Mouse (Mus musculus): ENCODE results near the gene Slit3. TPM values are rescaled to one million over a fixed set of nuclear protein-coding genes. Genes with fewer than 3 reads are reported as not detected.

Slit3 gene
- total and polyA plus RNA-seq, 2 experiments, result 0.09 to 0.12 TPM

DNA sequence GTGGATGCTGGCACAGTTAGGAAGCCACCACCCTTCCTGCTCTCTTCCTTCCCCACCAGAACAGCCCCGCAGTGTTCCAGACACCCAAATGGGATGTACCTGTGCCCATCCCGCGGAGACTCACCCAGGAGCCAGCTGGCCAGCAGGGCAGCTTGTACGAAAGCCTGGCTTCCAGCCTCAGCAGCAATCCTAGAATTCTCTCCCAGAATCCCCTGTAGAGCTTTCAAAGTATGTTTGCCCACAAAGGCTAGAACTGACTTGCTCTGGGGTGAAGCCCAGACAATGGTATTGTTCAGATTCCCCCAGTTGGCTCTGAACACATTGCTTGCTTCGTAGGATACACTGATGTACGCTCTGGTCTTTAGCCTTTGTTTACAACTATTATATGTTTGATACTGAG, 566.3 kb downstream of the Slit3 start:
- no peaks in the 10 kb centered on the region for H3K36me3 ChIP-seq (ENCODE audit: control insufficient read depth, insufficient read depth, low read length)
- H3K4me1 ChIP-seq (ENCODE audit: control insufficient read depth, insufficient read depth, low read length), result no peaks in the 10 kb centered on the region
- no peak for DNase-seq (ENCODE audit: extremely low read depth, low read depth, low spot score)
- H3K9ac ChIP-seq (ENCODE audit: low read depth, low read length), result no peak overlapping the region
- no peaks in the 10 kb centered on the region for H3K79me2 ChIP-seq (ENCODE audit: control insufficient read depth, insufficient read depth, low read length)
- H3K27me3 ChIP-seq (ENCODE audit: control insufficient read depth, insufficient read depth, low read length), result no peaks in the 10 kb centered on the region
- 85% methylated on average over 6 of the region's 6 CpGs for WGBS
- no peak overlapping the region for H3K4me3 ChIP-seq (ENCODE audit: insufficient read depth, low read depth, low read length)
- no peak for TF ChIP-seq CTCF (IDR thresholded peaks at IDR 0.05; ENCODE audit: low read depth, low read length)
- no peak for TF ChIP-seq POLR2A (IDR thresholded peaks at IDR 0.05; ENCODE audit: extremely low read depth, insufficient read depth, low read length)
- no peak overlapping the region for H3K27ac ChIP-seq (replicated peaks; ENCODE audit: insufficient read depth, low read depth, low read length)

DNA sequence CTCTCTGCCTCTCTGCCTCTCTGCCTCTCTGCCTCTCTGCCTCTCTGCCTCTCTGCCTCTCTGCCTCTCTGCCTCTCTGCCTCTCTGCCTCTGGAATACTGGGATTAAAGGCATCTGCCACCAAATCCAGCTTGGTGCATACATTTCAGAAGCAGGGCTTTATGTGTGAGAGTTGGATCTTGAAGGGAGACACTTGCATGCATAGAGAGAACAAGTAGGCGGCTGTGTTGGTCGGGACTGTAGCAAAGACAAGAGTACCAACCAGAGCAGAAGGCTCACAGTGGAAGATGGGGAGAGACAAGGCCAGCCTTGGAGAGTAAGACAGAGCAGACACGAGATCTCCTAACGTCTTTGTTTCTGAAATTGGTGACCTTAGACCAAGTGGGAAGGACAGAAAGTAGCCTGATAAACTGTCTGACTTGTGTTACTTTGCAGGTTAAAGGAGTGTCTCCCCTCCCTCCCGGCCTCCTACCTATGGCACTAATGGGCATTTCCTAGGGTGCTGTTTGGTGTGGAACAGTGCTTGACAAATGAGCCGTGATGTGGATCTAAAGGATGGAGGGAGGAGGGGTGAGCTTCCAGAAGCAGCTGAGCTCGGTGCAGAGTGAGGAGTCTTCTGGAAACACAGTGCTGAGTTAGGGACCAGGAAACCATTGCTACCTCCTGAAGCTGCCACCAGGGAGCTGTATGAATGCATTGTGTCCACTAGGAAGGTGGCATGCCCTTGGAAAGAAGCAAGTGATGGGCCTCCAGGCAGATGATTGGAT, 569.7 kb downstream of the Slit3 start:
- 81% methylated on average over 7 of the region's 7 CpGs for WGBS
- H3K27me3 ChIP-seq (ENCODE audit: control insufficient read depth, insufficient read depth, low read length), result no peaks in the 10 kb centered on the region
- no peak for TF ChIP-seq CTCF (IDR thresholded peaks at IDR 0.05; ENCODE audit: low read depth, low read length)
- no peak for TF ChIP-seq POLR2A (IDR thresholded peaks at IDR 0.05; ENCODE audit: extremely low read depth, insufficient read depth, low read length)
- H3K79me2 ChIP-seq (ENCODE audit: control insufficient read depth, insufficient read depth, low read length), result no peaks in the 10 kb centered on the region
- H3K27ac ChIP-seq (replicated peaks; ENCODE audit: insufficient read depth, low read depth, low read length), result no peak overlapping the region
- no peak overlapping the region for H3K4me3 ChIP-seq (ENCODE audit: insufficient read depth, low read depth, low read length)
- H3K4me1 ChIP-seq (ENCODE audit: control insufficient read depth, insufficient read depth, low read length), result no peaks in the 10 kb centered on the region
- no peaks in the 10 kb centered on the region for H3K36me3 ChIP-seq (ENCODE audit: control insufficient read depth, insufficient read depth, low read length)
- H3K9ac ChIP-seq (ENCODE audit: low read depth, low read length), result no peak overlapping the region
- DNase-seq (ENCODE audit: extremely low read depth, low read depth, low spot score), result no peak

DNA sequence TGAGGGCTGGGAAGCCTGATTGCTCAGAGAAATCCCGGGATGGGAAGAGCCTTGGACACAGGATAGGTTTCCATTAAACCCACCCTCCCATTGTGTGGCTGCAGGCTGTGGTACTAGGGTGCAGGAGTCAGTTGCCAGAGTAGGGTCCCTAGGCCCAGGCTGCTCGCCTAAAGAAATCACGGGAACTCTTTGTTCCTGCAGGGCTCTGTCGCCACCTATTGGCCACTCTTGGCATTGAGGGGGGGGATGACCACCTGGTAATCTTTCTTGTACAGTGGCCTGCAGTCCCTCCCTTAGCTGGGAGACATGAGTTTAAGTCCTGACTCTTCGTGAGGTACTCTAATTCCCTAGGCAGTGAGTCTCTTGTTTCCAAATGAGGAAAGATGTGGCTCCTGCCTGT, 572.1 kb downstream of the Slit3 start:
- Histone ChIP-seq H3K79me2 (ENCODE audit: control insufficient read depth, insufficient read depth, low read length) (no peaks in the 10 kb centered on the region), H3K27me3 (ENCODE audit: control insufficient read depth, insufficient read depth, low read length) (no peaks in the 10 kb centered on the region), H3K4me3 (ENCODE audit: insufficient read depth, low read depth, low read length) (no peak overlapping the region), H3K27ac (replicated peaks; ENCODE audit: insufficient read depth, low read depth, low read length) (no peak overlapping the region), H3K9ac (ENCODE audit: low read depth, low read length) (no peak overlapping the region), H3K36me3 (ENCODE audit: control insufficient read depth, insufficient read depth, low read length) (no peaks in the 10 kb centered on the region), H3K4me1 (ENCODE audit: control insufficient read depth, insufficient read depth, low read length) (no peaks in the 10 kb centered on the region)
- WGBS, result 27% methylated on average over 5 of the region's 5 CpGs
- DNase-seq (ENCODE audit: extremely low read depth, low read depth, low spot score), result peak; percentile 8
- TF ChIP-seq POLR2A (IDR thresholded peaks at IDR 0.05; ENCODE audit: extremely low read depth, insufficient read depth, low read length), result no peak
- peak; percentile 81 for TF ChIP-seq CTCF (IDR thresholded peaks at IDR 0.05; ENCODE audit: low read depth, low read length)

DNA sequence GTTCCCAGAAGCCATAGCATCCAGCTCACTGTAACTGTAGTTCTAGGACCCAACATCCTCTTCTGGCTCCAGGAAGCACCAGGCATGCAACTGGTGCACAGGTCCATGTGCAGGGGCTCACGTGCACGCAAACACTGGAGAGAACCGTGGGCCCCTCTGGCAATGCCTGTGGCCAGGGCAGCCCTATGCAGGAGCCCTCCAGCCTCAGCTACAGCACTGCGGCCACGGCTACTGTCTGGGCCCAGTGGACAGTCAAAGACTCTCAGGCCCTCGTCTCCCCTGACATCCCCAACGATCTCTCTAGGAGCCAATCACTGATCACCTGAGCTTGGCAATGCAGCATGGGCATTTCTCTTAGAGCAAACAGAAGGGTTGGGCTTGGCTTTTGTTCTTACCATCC, 572.6 kb downstream of the Slit3 start:
- Histone ChIP-seq H3K27me3 (ENCODE audit: control insufficient read depth, insufficient read depth, low read length) (no peaks in the 10 kb centered on the region), H3K36me3 (ENCODE audit: control insufficient read depth, insufficient read depth, low read length) (no peaks in the 10 kb centered on the region), H3K9ac (ENCODE audit: low read depth, low read length) (no peak overlapping the region), H3K27ac (replicated peaks; ENCODE audit: insufficient read depth, low read depth, low read length) (no peak overlapping the region), H3K4me1 (ENCODE audit: control insufficient read depth, insufficient read depth, low read length) (no peaks in the 10 kb centered on the region), H3K4me3 (ENCODE audit: insufficient read depth, low read depth, low read length) (no peak overlapping the region), H3K79me2 (ENCODE audit: control insufficient read depth, insufficient read depth, low read length) (no peaks in the 10 kb centered on the region)
- TF ChIP-seq CTCF (IDR thresholded peaks at IDR 0.05; ENCODE audit: low read depth, low read length) (no peak), POLR2A (IDR thresholded peaks at IDR 0.05; ENCODE audit: extremely low read depth, insufficient read depth, low read length) (no peak)
- DNase-seq (ENCODE audit: extremely low read depth, low read depth, low spot score), result no peak
- WGBS, result 82% methylated on average over 7 of the region's 7 CpGs

DNA sequence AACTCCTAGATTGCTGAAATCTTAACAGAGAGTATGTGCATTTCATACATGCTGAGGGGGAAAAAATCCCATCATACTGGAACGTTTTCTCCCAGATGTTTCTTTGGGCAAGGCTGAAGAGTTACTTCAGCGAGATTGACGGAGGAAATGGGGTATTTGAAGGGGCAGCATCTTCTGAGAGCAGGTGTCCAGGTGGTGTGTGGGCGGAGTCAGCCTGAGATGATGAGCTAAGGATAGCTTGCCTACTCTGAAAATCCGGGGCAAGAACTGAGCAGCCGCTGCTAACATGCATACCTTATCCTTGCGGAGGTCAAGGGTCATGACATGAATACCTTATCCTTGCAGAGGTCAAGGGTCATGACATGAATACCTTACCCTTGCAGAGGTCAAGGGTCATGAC, 576.5 kb downstream of the Slit3 start:
- Histone ChIP-seq H3K36me3 (ENCODE audit: control insufficient read depth, insufficient read depth, low read length) (no peaks in the 10 kb centered on the region), H3K27ac (replicated peaks; ENCODE audit: insufficient read depth, low read depth, low read length) (no peak overlapping the region), H3K4me3 (ENCODE audit: insufficient read depth, low read depth, low read length) (no peak overlapping the region), H3K27me3 (ENCODE audit: control insufficient read depth, insufficient read depth, low read length) (no peaks in the 10 kb centered on the region), H3K9ac (ENCODE audit: low read depth, low read length) (no peak overlapping the region), H3K79me2 (ENCODE audit: control insufficient read depth, insufficient read depth, low read length) (no peaks in the 10 kb centered on the region), H3K4me1 (ENCODE audit: control insufficient read depth, insufficient read depth, low read length) (no peaks in the 10 kb centered on the region)
- WGBS, result 90% methylated on average over 7 of the region's 7 CpGs
- DNase-seq (ENCODE audit: extremely low read depth, low read depth, low spot score), result no peak
- TF ChIP-seq CTCF (IDR thresholded peaks at IDR 0.05; ENCODE audit: low read depth, low read length), result no peak
- TF ChIP-seq POLR2A (IDR thresholded peaks at IDR 0.05; ENCODE audit: extremely low read depth, insufficient read depth, low read length), result no peak

DNA sequence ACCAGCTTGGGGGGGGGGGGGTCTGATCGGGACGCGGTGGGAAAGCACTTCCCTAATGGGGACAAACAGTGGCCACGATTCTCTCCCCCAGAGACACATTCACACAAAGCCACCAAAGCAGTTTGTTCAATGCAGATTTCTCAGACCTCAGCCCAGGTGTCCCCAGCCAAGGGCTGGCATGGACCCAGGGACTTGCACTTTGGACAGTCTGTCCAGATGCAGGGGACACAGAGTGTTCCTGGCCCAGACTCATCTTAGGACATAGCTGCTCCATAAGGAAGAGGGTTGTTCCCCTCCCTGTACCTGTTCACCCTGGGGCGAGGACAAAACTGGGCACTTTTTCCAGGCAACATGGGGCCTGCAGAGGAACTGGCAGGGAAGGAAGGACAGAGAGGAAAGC, 577.9 kb downstream of the Slit3 start:
- peak; percentile 48 for DNase-seq (ENCODE audit: extremely low read depth, low read depth, low spot score)
- 69% methylated on average over 5 of the region's 5 CpGs for WGBS
- no peak for TF ChIP-seq CTCF (IDR thresholded peaks at IDR 0.05; ENCODE audit: low read depth, low read length)
- no peak for TF ChIP-seq POLR2A (IDR thresholded peaks at IDR 0.05; ENCODE audit: extremely low read depth, insufficient read depth, low read length)
- H3K27ac ChIP-seq (replicated peaks; ENCODE audit: insufficient read depth, low read depth, low read length), result no peak overlapping the region
- no peaks in the 10 kb centered on the region for H3K79me2 ChIP-seq (ENCODE audit: control insufficient read depth, insufficient read depth, low read length)
- H3K4me1 ChIP-seq (ENCODE audit: control insufficient read depth, insufficient read depth, low read length), result no peaks in the 10 kb centered on the region
- H3K36me3 ChIP-seq (ENCODE audit: control insufficient read depth, insufficient read depth, low read length), result no peaks in the 10 kb centered on the region
- no peaks in the 10 kb centered on the region for H3K27me3 ChIP-seq (ENCODE audit: control insufficient read depth, insufficient read depth, low read length)
- H3K9ac ChIP-seq (ENCODE audit: low read depth, low read length), result no peak overlapping the region
- H3K4me3 ChIP-seq (ENCODE audit: insufficient read depth, low read depth, low read length), result no peak overlapping the region
